Mouse (Mus musculus) limb, embryonic 15.5 days (tissue): ENCODE data around the gene Gm21974. TPM values are rescaled to one million over a fixed set of nuclear protein-coding genes. Genes with fewer than 3 reads are reported as not detected.
"Not testable (repeated sequence)": the region's sequence is repeated elsewhere in the genome, so short reads cannot be mapped to it uniquely, and the experiment has no call there.

Source experiments
- ATAC-seq: fragments of 200-750 bp; cut with Nextera tagmentation; 2 replicates; pipeline ENCODE4 v1.8.0; 2017; ENCODE audit warnings: low read depth, moderate TSS enrichment; ENCODE audit not compliant: insufficient number of reproducible peaks, low FRiP score, low TSS enrichment
- H3K27ac ChIP-seq: fragments of 300-500 bp; sonication (generic); 2 replicates; pipeline ENCODE4 v1.5.1; 2015; ENCODE audit warnings: moderate library complexity, mild to moderate bottlenecking, inconsistent platforms
- H3K27me3 ChIP-seq: fragments of 300-500 bp; sonication (generic); 2 replicates; pipeline ENCODE4 v1.6.1; 2015; ENCODE audit warnings: inconsistent platforms
- H3K36me3 ChIP-seq: fragments of 300-500 bp; sonication (generic); 2 replicates; pipeline ENCODE4 v1.6.1; 2015; ENCODE audit warnings: inconsistent platforms
- H3K4me1 ChIP-seq: fragments of 300-500 bp; sonication (generic); 2 replicates; pipeline ENCODE4 v1.6.1; 2015; ENCODE audit warnings: inconsistent platforms
- H3K4me2 ChIP-seq: fragments of 300-500 bp; sonication (generic); 2 replicates; pipeline ENCODE4 v1.6.1; 2015; ENCODE audit warnings: mild to moderate bottlenecking, inconsistent platforms
- H3K4me3 ChIP-seq: fragments of 300-500 bp; sonication (generic); 2 replicates; pipeline ENCODE4 v1.5.1; 2015; ENCODE audit warnings: mild to moderate bottlenecking, inconsistent platforms
- H3K9ac ChIP-seq: fragments of 300-500 bp; sonication (generic); 2 replicates; pipeline ENCODE4 v1.6.1; 2015; ENCODE audit warnings: inconsistent platforms
- H3K9me3 ChIP-seq: fragments of 300-500 bp; sonication (generic); 2 replicates; pipeline ENCODE4 v1.6.1; 2016; ENCODE audit warnings: inconsistent platforms
- WGBS: fragments of 180-500 bp; shearing (Covaris S2); methylation state at CpG from one replicate; pipeline ENCODE4 v1.1.7; 2015; 5-methylcytosine and 5-hydroxymethylcytosine counted together
- polyA plus RNA-seq: library from polyadenylated mRNA; unstranded; fragments of >200 nt; fragmentation: Nextera tagmentation; extraction: Ambion mirVana; gene quantifications from 2 replicates; pipeline ENCODE4 v1.2.1, GENCODE M21; 2015

The Gm21974 gene
- polyA plus RNA-seq = not detected in 2 replicates

DNA sequence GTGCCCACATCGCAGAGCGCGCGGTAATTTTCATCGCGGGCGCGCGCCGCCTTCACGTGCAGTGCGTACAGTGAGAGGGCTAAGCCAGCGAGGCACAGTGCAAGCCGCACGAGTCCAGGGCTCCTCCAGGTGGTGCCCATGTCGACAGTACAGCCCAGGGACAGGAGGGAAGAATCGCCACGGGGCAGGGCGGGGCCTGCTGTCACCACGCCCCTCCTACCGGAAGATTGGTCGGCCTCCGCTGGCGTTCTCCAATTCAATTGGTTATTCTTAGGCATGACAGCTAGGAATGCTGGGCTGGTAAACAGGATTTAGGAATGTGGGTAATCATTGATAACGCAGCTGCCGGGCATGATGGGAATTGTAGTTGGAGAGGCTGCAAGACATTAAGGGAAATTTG is at the start of gene Gm21974, which contains the start of gene Vkorc1:
Gene Gm21974 (minus strand): TSS at position 13 of the 400 bp plus-strand sequence.
Gene Vkorc1 (minus strand): TSS at position 176 of the 400 bp plus-strand sequence.
- Histone ChIP-seq H3K27me3 (no peaks in the 10 kb centered on the region), H3K9ac (peak within 1 kb of the TSS; percentile 74), H3K36me3 (peaks cover 28% of the 10 kb centered on the region), H3K4me1 (peaks cover 13% of the 10 kb centered on the region), H3K4me2 (peak within 1 kb of the TSS; percentile 79), H3K27ac (peak within 1 kb of the TSS; percentile 90), H3K4me3 (peak within 1 kb of the TSS; percentile 74), H3K9me3 (no peaks in the 10 kb centered on the region)
- under 1% methylated on average over 26 of the region's 26 CpGs for WGBS
- ATAC-seq = peak; percentile 94

DNA sequence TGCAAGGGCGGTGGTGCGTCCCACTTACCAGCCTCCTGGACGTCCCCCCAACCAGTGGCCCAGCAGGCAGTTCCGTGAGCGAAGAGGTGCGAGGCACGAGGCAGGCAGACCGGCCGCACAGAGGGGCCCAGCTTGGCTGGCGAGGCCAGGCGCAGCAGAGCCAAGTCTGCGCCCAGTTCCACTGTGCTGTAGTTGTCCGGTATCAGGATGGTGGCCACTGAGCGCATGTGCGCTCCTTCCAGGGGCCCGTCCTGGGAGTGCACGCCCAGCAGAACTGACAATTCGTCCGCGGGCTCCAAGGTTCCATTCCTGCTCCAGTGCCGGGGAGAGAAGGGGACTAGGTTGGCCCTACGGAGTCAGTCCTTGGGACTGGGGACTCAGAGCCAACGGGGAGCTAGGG is 49.4 kb upstream of the Gm21974 start:
- Histone ChIP-seq H3K9ac (no peak overlapping the region), H3K36me3 (no peaks in the 10 kb centered on the region), H3K27me3 (peaks cover 38% of the 10 kb centered on the region), H3K4me1 (peaks cover 4% of the 10 kb centered on the region), H3K27ac (no peak overlapping the region), H3K9me3 (no peaks in the 10 kb centered on the region), H3K4me3 (peak overlapping the region; percentile 20), H3K4me2 (peak overlapping the region; percentile 20; the same call in 1 of the 2 replicates)
- 8% methylated on average over 23 of the region's 23 CpGs for WGBS
- no peak for ATAC-seq

DNA sequence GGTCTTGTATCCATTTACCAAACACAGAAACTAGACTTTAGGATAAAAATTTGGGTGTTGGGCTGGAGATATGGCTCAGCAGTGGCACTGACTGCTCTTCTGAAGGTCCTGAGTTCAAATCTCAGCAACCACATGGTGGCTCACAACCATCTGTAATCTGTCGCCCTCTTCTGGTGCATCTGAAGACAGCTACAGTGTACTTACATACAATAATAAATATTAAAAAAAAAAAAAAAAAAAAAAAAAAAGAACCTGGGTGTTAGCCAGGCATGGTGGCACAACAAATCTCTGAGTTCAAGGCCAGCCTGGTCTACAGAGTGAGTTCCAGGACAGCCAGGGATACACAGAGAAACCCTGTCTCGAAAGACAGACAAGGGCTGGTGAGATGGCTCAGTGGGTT is 46.8 kb upstream of the Gm21974 start:
- 59% methylated on average over 2 of the region's 2 CpGs for WGBS

DNA sequence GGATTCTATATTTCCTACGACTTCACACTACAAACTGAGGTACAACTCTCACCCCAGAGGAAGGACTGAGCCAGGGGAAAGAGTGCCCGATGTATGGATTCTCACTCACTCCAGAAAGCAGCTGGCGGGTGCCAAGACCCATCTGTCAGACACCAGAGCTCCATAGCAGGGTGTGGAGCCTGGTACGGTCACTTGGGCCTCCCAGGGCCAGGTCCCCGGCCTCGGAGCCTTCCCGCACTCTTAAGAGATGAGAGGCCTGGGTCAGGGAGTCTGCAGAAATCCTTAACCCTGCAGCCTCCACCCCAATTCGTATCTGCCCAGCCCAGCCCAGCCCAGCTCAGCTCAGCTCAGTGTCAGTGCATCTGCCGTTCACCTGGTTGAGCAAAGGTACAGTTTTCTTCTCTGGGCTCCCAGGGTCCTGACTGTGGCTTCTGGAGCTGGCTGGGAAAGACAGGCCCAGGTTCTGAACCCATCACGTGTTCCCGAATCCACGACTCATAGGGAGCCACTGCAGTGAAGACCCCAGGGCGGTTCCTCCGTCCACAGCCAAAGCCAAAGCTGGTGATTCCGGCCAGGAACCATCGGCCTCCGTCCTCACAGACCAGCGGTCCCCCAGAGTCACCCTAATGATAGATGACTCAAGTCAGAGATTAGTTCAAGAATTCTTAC is 41.1 kb upstream of the Gm21974 start:
- Histone ChIP-seq H3K9ac (peak overlapping the region; percentile 76), H3K27ac (peak overlapping the region; percentile 88), H3K27me3 (no peaks in the 10 kb centered on the region), H3K4me3 (peak overlapping the region; percentile 79), H3K4me1 (peaks cover 21% of the 10 kb centered on the region), H3K4me2 (peak overlapping the region; percentile 91), H3K9me3 (no peaks in the 10 kb centered on the region), H3K36me3 (no peaks in the 10 kb centered on the region)
- 58% methylated on average over 18 of the region's 18 CpGs for WGBS
- ATAC-seq = no peak

More for the DNA sequence above, 46.8 kb upstream of the Gm21974 start:
- not testable (repeated sequence) for H3K36me3 ChIP-seq, H3K4me3 ChIP-seq, H3K4me1 ChIP-seq, H3K9ac ChIP-seq, H3K4me2 ChIP-seq, H3K9me3 ChIP-seq, H3K27ac ChIP-seq, ATAC-seq
- H3K27me3 ChIP-seq = peaks cover 38% of the 10 kb centered on the region

DNA sequence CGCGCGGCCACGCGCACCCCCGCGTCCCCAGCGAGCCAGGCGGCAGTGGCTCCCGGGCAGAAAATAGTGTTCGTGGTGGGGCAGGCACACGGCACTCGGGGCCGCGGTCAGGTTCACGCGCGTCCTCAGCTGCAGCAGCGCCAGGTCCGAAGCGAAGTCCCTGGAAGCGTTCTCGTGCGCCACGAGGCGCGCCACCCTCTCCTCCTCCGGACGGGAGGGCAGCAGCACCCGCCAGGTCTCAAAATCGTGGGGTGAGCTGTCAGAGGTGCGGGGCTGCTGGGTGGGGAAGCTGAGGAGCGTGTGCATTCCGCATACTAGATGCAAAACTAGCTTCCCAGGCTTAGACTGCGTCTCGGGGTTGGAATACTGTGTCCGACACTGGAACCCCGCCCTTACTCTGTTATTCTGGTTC is 40.5 kb upstream of the Gm21974 start:
- H3K4me2 ChIP-seq = peak overlapping the region; percentile 91
- peak overlapping the region; percentile 88 for H3K27ac ChIP-seq
- H3K27me3 ChIP-seq = no peaks in the 10 kb centered on the region
- H3K4me3 ChIP-seq = peak overlapping the region; percentile 79
- peak; percentile 20; the same call in 1 of the 2 replicates for ATAC-seq
- peaks cover 24% of the 10 kb centered on the region for H3K4me1 ChIP-seq
- H3K9ac ChIP-seq = peak overlapping the region; percentile 76
- no peaks in the 10 kb centered on the region for H3K36me3 ChIP-seq
- WGBS = 2% methylated on average over 38 of the region's 38 CpGs
- H3K9me3 ChIP-seq = no peaks in the 10 kb centered on the region

DNA sequence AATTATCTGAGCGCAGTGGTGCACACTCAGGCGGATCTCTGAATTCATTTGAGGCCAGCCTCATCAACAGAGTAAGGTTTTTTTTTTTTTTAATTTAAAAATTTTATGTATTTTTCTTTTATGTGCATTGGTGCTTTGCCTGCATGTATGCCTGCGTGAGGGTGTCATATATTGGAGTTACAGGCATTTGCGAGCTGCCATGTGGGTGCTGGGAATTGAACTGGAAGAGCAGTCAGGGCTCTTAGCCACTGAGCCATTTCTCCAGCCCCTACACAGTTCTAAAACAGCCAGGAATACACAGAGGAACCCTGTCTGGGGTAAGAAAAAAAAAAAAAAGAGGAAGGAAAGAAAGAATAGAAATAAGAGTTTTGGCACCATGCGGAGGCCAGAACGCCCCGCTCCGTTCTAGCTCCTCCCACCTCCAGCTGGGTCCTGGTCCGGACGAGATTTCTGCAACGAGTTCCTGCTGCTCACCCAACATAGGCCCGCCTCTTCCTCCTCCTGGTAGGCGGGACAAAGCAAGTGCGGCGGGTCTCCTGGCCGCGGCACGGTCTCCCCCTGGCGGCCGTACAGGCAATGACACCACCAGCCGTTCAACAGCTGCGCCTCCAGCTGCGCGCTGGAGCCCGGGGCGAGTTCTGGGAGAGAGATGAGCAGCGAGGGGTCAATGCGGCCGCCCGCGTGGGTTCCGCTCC is 39.9 kb upstream of the Gm21974 start:
- Histone ChIP-seq H3K4me1 (peaks cover 26% of the 10 kb centered on the region), H3K9me3 (no peaks in the 10 kb centered on the region), H3K27me3 (peaks cover 3% of the 10 kb centered on the region; the same call in 1 of the 2 replicates), H3K27ac (peak overlapping the region; percentile 88), H3K36me3 (no peaks in the 10 kb centered on the region), H3K4me2 (peak overlapping the region; percentile 91), H3K9ac (peak overlapping the region; percentile 76), H3K4me3 (peak overlapping the region; percentile 79)
- WGBS = 6% methylated on average over 32 of the region's 32 CpGs
- ATAC-seq = peak; percentile 95

DNA sequence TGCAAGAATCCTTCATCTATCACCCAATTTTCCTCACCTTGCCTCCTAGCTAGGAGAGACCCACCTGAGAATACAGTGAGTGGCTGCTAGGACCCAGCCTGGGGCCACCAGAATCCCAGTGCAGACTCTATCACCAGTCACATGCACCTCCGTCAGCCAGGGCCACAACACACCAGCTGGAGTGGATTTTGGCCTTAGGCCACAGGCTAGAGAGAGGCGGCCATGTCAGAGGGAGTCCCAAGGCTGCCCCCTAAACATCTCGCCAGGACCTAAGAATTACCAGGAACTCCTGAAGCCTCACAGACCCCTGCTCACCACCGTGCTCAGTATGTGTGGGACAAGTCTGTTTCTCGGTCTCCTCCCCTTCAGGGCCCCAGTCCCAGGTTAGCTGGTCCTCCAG is 38.8 kb upstream of the Gm21974 start:
- H3K27ac ChIP-seq = no peak overlapping the region
- H3K4me1 ChIP-seq = peaks cover 36% of the 10 kb centered on the region
- no peak overlapping the region for H3K4me3 ChIP-seq
- H3K9me3 ChIP-seq = no peaks in the 10 kb centered on the region
- H3K27me3 ChIP-seq = peaks cover 12% of the 10 kb centered on the region
- no peak for ATAC-seq
- WGBS = 80% methylated on average over 5 of the region's 5 CpGs
- no peak overlapping the region for H3K9ac ChIP-seq
- H3K4me2 ChIP-seq = no peak overlapping the region
- no peaks in the 10 kb centered on the region for H3K36me3 ChIP-seq

DNA sequence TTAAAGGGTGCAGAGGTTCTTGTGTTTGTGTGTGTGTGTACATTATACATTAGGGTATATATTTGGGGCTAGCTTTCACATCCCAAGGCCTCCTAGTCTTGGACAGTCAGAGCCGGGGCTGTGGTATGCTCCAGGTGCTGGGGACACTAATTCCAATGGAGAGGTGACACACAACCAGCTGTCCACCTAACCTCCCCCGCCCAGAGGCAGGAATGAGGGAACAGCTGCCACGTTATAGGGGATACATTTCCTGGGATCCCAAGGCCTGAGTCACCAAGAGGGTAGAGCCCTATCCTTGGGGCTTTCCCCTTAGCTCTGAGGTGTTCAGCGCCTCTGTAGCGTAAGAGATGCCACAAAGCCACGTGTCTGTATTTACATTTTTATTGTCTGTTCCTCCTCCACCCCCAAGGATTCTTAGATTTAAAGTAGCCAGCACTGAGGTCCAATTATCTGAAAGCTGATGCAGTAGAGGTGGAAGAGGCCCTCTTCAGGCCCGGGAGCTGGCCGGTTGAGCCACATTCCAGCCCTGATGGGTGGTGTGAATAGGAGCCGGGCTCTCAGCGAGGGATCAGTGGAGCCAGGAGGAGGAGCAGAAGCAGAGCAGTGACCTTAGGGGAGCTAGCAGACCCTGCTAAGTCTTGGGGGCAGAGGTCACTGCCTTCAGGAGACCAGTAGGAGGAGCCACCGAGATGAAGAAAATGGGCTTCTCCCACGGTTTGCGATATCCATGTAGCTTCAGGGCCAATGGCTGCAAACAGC is 37.2 kb upstream of the Gm21974 start:
- Histone ChIP-seq H3K4me3 (no peak overlapping the region), H3K27me3 (peaks cover 28% of the 10 kb centered on the region), H3K27ac (0 out of 2 replicates have a peak overlapping the region, but pooled peaks have one; percentile 22), H3K9me3 (no peaks in the 10 kb centered on the region), H3K4me1 (peaks cover 40% of the 10 kb centered on the region), H3K36me3 (no peaks in the 10 kb centered on the region), H3K4me2 (no peak overlapping the region), H3K9ac (0 out of 2 replicates have a peak overlapping the region, but pooled peaks have one; percentile 7)
- no peak for ATAC-seq
- 21% methylated on average over 13 of the region's 13 CpGs for WGBS

DNA sequence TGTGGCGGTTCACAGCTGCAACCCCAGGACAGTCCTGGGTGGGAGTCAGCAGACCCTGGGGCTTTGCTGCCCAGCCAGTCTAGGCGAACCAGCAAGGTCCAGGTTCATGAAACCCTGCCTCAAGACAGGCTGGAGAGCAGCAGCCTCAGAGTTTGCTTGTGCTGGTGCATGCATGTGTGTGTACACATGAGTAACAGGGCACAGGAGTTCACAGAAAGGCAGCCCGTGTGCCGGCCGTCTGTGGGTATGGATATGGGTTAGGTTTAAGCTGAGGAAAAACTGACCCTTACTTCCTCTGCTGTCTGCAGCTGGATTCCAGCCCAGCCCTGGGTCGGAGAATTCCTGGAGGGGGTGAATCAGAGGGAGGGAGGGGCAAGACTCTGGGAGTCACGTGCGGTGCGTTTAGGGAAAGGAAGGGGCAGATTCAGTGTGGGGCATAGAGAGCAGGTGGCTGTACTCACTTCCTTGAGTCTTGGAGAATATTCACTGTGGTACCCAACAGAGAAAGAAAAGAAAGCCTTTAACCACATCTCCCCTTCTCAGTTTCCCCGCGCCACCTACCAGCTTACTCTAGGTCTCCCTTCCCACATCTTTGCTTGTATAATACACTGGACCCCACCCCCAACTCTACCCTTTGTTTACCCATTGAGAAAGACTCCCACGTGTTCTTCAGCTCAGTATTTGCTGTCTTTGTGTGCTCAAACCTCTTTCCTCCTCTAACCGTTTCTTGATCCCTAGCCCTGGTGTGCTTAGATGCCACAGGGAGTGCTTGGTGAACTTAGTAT is 36.3 kb upstream of the Gm21974 start:
- peaks cover 7% of the 10 kb centered on the region; the same call in 1 of the 2 replicates for H3K36me3 ChIP-seq
- peaks cover 39% of the 10 kb centered on the region for H3K4me1 ChIP-seq
- H3K27ac ChIP-seq = no peak overlapping the region
- no peak overlapping the region for H3K4me2 ChIP-seq
- H3K9ac ChIP-seq = no peak overlapping the region
- H3K4me3 ChIP-seq = no peak overlapping the region
- WGBS = 39% methylated on average over 13 of the region's 13 CpGs
- H3K9me3 ChIP-seq = no peaks in the 10 kb centered on the region
- ATAC-seq = no peak
- H3K27me3 ChIP-seq = peaks cover 28% of the 10 kb centered on the region

DNA sequence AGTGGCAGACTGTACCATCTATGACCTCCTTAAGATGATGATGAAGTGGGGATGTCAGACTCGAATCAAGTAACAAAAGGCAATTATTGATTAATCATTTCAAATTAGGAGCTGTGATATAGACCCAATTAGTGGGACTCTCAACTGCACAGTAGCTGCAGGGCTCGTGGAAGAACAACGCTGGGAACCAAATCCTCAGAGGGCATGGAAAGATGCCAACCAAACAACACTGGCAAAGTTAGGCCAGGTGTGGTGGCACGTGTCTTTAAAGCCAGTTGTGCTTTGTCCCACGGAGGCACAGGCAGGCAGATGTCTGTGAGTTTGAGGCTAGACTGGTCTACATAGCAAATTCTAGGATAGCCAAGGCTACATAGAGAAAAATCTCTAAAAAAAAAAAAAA is 35.4 kb upstream of the Gm21974 start:
- Histone ChIP-seq H3K4me2 (no peak overlapping the region), H3K9ac (no peak overlapping the region), H3K27me3 (peaks cover 28% of the 10 kb centered on the region), H3K27ac (no peak overlapping the region), H3K4me3 (no peak overlapping the region), H3K4me1 (peaks cover 33% of the 10 kb centered on the region), H3K9me3 (no peaks in the 10 kb centered on the region), H3K36me3 (peaks cover 17% of the 10 kb centered on the region)
- ATAC-seq = no peak
- 67% methylated on average over 5 of the region's 5 CpGs for whole genome bisulfite sequencing

DNA sequence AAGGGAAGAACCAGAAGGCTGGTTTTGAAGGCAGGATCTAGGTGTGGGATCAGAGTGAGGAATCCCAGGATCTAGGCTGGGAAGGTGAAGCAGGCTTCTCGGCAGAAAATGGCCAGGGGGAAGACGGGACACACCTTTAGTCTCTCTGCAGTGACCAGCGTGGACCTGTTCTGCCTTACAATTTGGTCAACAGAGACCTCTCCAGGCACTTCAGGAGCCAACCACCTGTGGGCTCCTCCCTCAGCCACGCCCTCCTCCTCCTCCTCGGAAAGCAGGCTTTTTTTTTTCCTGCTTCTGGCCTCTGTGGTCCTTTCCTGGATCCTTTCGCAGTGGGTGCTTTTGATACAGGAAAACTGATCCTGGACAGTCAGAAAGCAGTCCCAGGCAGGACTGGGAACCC is 34.7 kb upstream of the Gm21974 start, which contains the start of gene Prss8:
Gene Prss8 (minus strand): TSS at position 182 of the 400 bp plus-strand sequence.
- Histone ChIP-seq H3K36me3 (peaks cover 24% of the 10 kb centered on the region), H3K27me3 (peaks cover 28% of the 10 kb centered on the region), H3K4me2 (peak within 1 kb of the TSS; percentile 29), H3K4me1 (peaks cover 33% of the 10 kb centered on the region), H3K9ac (peak within 1 kb of the TSS; percentile 37), H3K9me3 (no peaks in the 10 kb centered on the region), H3K27ac (no peak within 1 kb of the TSS), H3K4me3 (peak within 1 kb of the TSS; percentile 27)
- WGBS = 10% methylated on average over 6 of the region's 6 CpGs
- no peak for ATAC-seq
